Mouse (Mus musculus) kidney, adult 2 months (tissue): ENCODE measurements around the gene Tent5c. TPM values are rescaled to one million over a fixed set of nuclear protein-coding genes. Genes with fewer than 3 reads are reported as not detected.

Experiments
- DNase-seq: peaks from one replicate; pipeline ENCODE4 v3.0.0; 2021
- H3K27ac ChIP-seq: fragments of 200-500 bp; 2 replicates; pipeline ENCODE4 v1.5.1; 2012; ENCODE audit warnings: low read depth, low read length, control low read depth, inconsistent platforms; ENCODE audit not compliant: insufficient read depth
- H3K27me3 ChIP-seq: fragments of 200-500 bp; replicated peaks from 2 replicates; pipeline ENCODE4 v1.6.1; 2012; ENCODE audit warnings: mild to moderate bottlenecking, moderate library complexity, low read length, inconsistent platforms; ENCODE audit not compliant: control insufficient read depth, insufficient read depth
- H3K36me3 ChIP-seq: fragments of 200-500 bp; 2 replicates; pipeline ENCODE4 v1.6.1; 2012; ENCODE audit warnings: mild to moderate bottlenecking, moderate library complexity, low read length, inconsistent platforms; ENCODE audit not compliant: control insufficient read depth, insufficient read depth
- H3K4me1 ChIP-seq: fragments of 200-500 bp; 2 replicates; pipeline ENCODE4 v1.6.1; 2011; ENCODE audit warnings: low read length; ENCODE audit not compliant: control insufficient read depth, insufficient read depth
- H3K4me3 ChIP-seq: fragments of 200-500 bp; 2 replicates; pipeline ENCODE4 v1.5.1; 2011; ENCODE audit warnings: mild to moderate bottlenecking, low read depth, low read length, control low read depth; ENCODE audit not compliant: insufficient read depth
- CTCF ChIP-seq: fragments of 200-500 bp; conservative IDR thresholded peaks from 2 replicates; pipeline ENCODE4 v1.5.1; 2011; ENCODE audit warnings: low read depth, mild to moderate bottlenecking, control low read depth, low read length, moderate library complexity, mixed read lengths; ENCODE audit not compliant: insufficient read depth, insufficient read length
- POLR2A ChIP-seq: fragments of 200-500 bp; IDR thresholded peaks from one replicate; pipeline ENCODE4 v1.6.1; 2011; ENCODE audit warnings: low read depth, low read length, control low read depth
- WGBS: fragments of 180-500 bp; shearing (Covaris S2); methylation state at CpG from one replicate; pipeline ENCODE4 v1.1.7; 2018; 5-methylcytosine and 5-hydroxymethylcytosine counted together
- polyA plus RNA-seq: library from polyadenylated mRNA; depleted of rRNA; stranded (reverse); fragments of >200 nt; gene quantifications from 2 replicates; pipeline ENCODE4 v1.2.3, GENCODE M21; 2012

Gene Tent5c
- polyA plus RNA-seq, 1 experiment = 4.2 TPM

- no peak overlapping the region for H3K27ac ChIP-seq
- no peaks in the 10 kb centered on the region for H3K4me1 ChIP-seq
- no peak for DNase-seq
- no peak overlapping the region for H3K4me3 ChIP-seq
- no peaks in the 10 kb centered on the region for H3K27me3 ChIP-seq
- WGBS = 68% methylated on average over 7 of the region's 8 CpGs
- TF ChIP-seq CTCF (no peak), POLR2A (no peak)
- H3K36me3 ChIP-seq = no peaks in the 10 kb centered on the region
Measured at GRCm38 (mm10) chr3:100474950-100475472, 14.1 kb downstream of the Tent5c start.

- 86% methylated on average over 7 of the region's 7 CpGs for WGBS
- TF ChIP-seq POLR2A = no peak
- no peak for TF ChIP-seq CTCF
- no peak overlapping the region for H3K27ac ChIP-seq
- no peaks in the 10 kb centered on the region for H3K27me3 ChIP-seq
- H3K4me1 ChIP-seq = no peaks in the 10 kb centered on the region
- no peaks in the 10 kb centered on the region for H3K36me3 ChIP-seq
- H3K4me3 ChIP-seq = no peak overlapping the region
- no peak for DNase-seq
Measured at GRCm38 (mm10) chr3:100474536-100474935, 14.6 kb downstream of the Tent5c start.

- H3K27me3 ChIP-seq = no peaks in the 10 kb centered on the region
- 65% methylated on average over 21 of the region's 21 CpGs for WGBS
- no peak for TF ChIP-seq POLR2A
- TF ChIP-seq CTCF = no peak
- no peaks in the 10 kb centered on the region for H3K36me3 ChIP-seq
- H3K4me1 ChIP-seq = no peaks in the 10 kb centered on the region
- DNase-seq = peak; percentile 16
- H3K27ac ChIP-seq = no peak overlapping the region
- no peak overlapping the region for H3K4me3 ChIP-seq
Measured at GRCm38 (mm10) chr3:100473146-100473545, 16.0 kb downstream of the Tent5c start.

GRCm38 (mm10) chr3:100470902-100471301, 18.2 kb downstream of the Tent5c start:
- Histone ChIP-seq H3K27ac (no peak overlapping the region), H3K4me1 (no peaks in the 10 kb centered on the region), H3K4me3 (no peak overlapping the region), H3K36me3 (no peaks in the 10 kb centered on the region), H3K27me3 (no peaks in the 10 kb centered on the region)
- no peak for DNase-seq
- 72% methylated on average over 3 of the region's 3 CpGs for WGBS
- TF ChIP-seq POLR2A = no peak
- TF ChIP-seq CTCF = no peak

DNA sequence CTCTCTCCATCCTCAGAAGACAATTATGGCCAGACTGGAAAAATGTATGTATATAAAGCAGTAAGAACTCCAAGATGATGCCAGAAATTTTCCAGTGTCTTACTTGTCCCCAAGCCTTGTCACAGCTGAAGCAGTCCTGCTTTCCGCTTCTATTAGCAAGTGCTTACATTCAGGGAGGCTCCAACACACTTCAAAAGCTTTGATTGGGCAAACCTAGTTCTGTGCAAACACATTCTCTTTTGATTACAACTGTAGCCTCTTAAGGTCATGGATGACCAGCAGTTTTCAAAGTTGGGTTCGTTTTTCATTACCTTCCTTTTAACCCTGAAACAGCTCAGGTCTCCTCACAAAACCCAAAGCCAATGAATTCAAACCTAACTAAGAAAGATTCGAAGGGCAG, 19.0 kb downstream of the Tent5c start:
- no peak for TF ChIP-seq CTCF
- TF ChIP-seq POLR2A = no peak
- H3K4me3 ChIP-seq = no peak overlapping the region
- no peaks in the 10 kb centered on the region for H3K36me3 ChIP-seq
- H3K4me1 ChIP-seq = no peaks in the 10 kb centered on the region
- 72% methylated on average over 3 of the region's 3 CpGs for WGBS
- H3K27ac ChIP-seq = no peak overlapping the region
- no peak for DNase-seq
- H3K27me3 ChIP-seq = no peaks in the 10 kb centered on the region

- no peaks in the 10 kb centered on the region for H3K36me3 ChIP-seq
- DNase-seq = no peak
- WGBS = 73% methylated on average over 4 of the region's 4 CpGs
- H3K4me1 ChIP-seq = peaks cover 7% of the 10 kb centered on the region; the same call in 1 of the 2 replicates
- H3K27me3 ChIP-seq = no peaks in the 10 kb centered on the region
- no peak overlapping the region for H3K27ac ChIP-seq
- H3K4me3 ChIP-seq = no peak overlapping the region
- TF ChIP-seq CTCF = no peak
- TF ChIP-seq POLR2A = no peak
Measured at GRCm38 (mm10) chr3:100466551-100466950, 22.6 kb downstream of the Tent5c start.

GRCm38 (mm10) chr3:100464596-100464995, 24.5 kb downstream of the Tent5c start:
- TF ChIP-seq CTCF = no peak
- TF ChIP-seq POLR2A = no peak
- Histone ChIP-seq H3K4me1 (peaks cover 7% of the 10 kb centered on the region; the same call in 1 of the 2 replicates), H3K27ac (no peak overlapping the region), H3K27me3 (no peaks in the 10 kb centered on the region), H3K36me3 (no peaks in the 10 kb centered on the region), H3K4me3 (no peak overlapping the region)
- WGBS = 67% methylated on average over 5 of the region's 5 CpGs
- DNase-seq = peak; percentile 77
